Mouse (Mus musculus): ENCODE measurements around the gene Ikzf1. TPM values are rescaled to one million over a fixed set of nuclear protein-coding genes. Genes with fewer than 3 reads are reported as not detected.
A peak's percentile ranks its signal among the peaks of the same experiment; 100 is the strongest.

Ikzf1 gene
- polyA plus RNA-seq, 1 experiment from 2014 or later: 2.0 TPM

DNA sequence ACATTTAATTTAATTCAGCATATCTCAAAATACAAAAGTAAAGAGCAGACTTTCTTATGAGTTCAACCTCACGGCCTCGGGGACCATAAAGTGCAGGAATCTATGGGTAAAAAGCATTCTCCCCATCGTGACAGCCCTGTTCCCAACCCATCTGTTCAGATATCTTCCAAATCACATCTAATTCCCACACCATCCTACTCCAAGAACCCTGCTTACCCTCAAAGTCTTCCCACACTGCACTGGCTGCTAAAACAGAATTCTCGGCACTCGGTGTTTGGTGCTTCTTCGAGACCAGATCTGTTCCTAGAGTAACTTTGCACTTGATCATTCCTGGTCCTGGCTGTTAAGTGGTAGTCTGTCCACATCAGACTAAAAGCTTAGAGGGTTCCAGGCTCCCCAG lies 93.5 kb downstream of the Ikzf1 start:
- no peak overlapping the region for H3K4me3 ChIP-seq
- H3K4me1 ChIP-seq (replicated peaks): no peaks in the 10 kb centered on the region
- no peak overlapping the region for H3K27ac ChIP-seq
- WGBS: 96% methylated on average over 6 of the region's 6 CpGs
- H3K9me3 ChIP-seq: no peaks in the 10 kb centered on the region
- H3K36me3 ChIP-seq: no peaks in the 10 kb centered on the region
- no peak for DNase-seq (ENCODE audit: low spot score)
- H3K27me3 ChIP-seq (ENCODE audit: insufficient read depth, poor library complexity, severe bottlenecking): no peaks in the 10 kb centered on the region

DNA sequence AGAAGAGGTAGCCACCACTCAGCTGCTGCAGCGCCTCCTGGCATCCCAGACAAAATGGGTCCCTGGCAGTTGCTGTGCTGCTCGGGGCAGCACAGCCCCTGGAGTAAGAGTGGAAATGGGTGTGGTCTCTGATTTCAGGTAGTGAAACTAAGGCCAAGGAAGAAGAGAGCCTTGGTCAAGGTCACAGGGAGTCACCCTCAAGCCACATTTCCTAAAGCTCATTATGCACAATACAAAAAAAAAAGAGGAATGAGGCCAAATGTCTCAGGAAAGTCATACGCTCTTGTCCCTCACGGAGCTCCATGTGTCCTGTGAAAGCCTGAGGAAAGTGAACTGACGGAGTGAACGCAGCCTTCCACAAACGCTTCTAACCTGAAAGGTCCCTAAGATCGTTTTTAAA lies 96.9 kb downstream of the Ikzf1 start:
- no peak overlapping the region for H3K4me3 ChIP-seq
- 87% methylated on average over 8 of the region's 8 CpGs for WGBS
- no peaks in the 10 kb centered on the region for H3K4me1 ChIP-seq (replicated peaks)
- no peaks in the 10 kb centered on the region for H3K9me3 ChIP-seq
- H3K27me3 ChIP-seq (ENCODE audit: insufficient read depth, poor library complexity, severe bottlenecking): no peaks in the 10 kb centered on the region
- H3K27ac ChIP-seq: no peak overlapping the region
- no peaks in the 10 kb centered on the region for H3K36me3 ChIP-seq
- DNase-seq (ENCODE audit: low spot score): no peak

DNA sequence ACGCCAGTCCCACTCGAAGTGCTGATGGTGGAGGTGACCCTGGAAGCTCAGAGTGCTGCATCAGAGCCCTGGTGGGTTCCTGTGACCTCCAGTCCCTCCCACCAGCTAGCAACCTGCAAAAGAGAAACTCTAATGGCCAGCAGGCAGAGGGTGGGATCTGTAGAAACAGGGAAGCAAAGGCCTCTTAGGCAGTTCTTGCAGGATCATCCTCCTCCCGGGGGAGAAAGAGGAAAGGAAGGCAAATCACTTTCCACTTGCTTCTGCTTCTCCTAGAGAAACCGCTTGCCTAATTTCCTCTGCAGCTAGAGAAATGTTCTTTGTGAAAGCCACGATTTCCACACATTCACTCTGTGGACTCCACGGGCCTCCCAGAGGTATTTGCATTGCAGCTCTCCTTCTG lies 100.7 kb downstream of the Ikzf1 start:
- Histone ChIP-seq H3K27ac (no peak overlapping the region), H3K27me3 (ENCODE audit: insufficient read depth, poor library complexity, severe bottlenecking) (no peaks in the 10 kb centered on the region), H3K4me1 (replicated peaks) (no peaks in the 10 kb centered on the region), H3K36me3 (no peaks in the 10 kb centered on the region), H3K4me3 (no peak overlapping the region), H3K9me3 (no peaks in the 10 kb centered on the region)
- 78% methylated on average over 6 of the region's 6 CpGs for WGBS
- no peak for DNase-seq (ENCODE audit: low spot score)

DNA sequence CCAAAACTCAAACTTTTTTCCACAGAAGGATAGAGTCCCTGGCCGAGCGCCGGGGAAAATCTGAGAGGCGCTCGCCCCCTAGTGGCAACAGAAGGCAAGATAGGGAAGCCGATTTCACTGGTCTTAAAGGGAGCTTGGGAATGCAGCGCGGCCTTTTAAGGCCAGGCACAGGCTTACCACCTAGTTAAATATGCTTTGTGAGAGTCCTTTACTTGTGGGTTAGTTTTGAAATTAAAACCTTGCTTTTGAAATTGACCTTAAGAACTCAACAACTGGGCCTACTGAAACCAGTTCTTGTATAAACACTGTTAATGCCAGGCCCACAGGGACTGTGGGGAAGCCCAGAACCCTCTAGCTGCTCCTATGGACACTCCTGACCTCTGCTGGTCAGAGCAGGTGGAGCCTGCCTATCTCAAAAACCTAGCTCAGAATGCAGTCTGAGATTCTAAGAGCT lies 103.7 kb downstream of the Ikzf1 start:
- 0 out of 2 replicates have a peak overlapping the region, but pooled peaks have one; percentile 29 for H3K27ac ChIP-seq
- no peaks in the 10 kb centered on the region for H3K27me3 ChIP-seq (ENCODE audit: insufficient read depth, poor library complexity, severe bottlenecking)
- DNase-seq (ENCODE audit: low spot score): peak; percentile 83
- peak overlapping the region; percentile 25 for H3K4me3 ChIP-seq
- H3K36me3 ChIP-seq: no peaks in the 10 kb centered on the region
- H3K9me3 ChIP-seq: no peaks in the 10 kb centered on the region
- no peaks in the 10 kb centered on the region for H3K4me1 ChIP-seq (replicated peaks)
- WGBS: under 1% methylated on average over 8 of the region's 8 CpGs

DNA sequence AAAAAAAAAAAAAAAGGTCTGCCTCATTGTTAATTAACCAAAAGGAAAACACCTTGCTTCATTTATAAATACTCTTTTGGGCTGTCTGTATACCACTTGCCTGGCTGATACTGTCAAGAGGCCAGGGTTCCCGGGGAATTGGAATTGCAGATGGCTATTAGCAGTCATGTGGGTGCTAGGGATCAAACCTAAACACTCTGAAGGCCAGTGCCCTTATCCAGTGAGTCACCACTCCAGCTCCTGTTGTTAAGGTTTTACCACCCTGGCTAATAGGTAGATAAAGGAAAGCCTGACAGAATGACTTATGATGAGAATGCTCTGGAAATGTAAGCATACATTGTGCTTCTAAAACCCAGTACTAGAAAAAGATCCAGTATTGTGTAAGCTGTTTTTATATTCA lies 109.8 kb downstream of the Ikzf1 start:
- Histone ChIP-seq H3K4me3 (no peak overlapping the region), H3K9me3 (no peaks in the 10 kb centered on the region), H3K4me1 (replicated peaks) (no peaks in the 10 kb centered on the region), H3K36me3 (peaks cover 37% of the 10 kb centered on the region), H3K27me3 (ENCODE audit: insufficient read depth, poor library complexity, severe bottlenecking) (no peaks in the 10 kb centered on the region), H3K27ac (no peak overlapping the region)
- DNase-seq (ENCODE audit: low spot score): no peak
- WGBS: 96% methylated on average over 1 of the region's 1 CpGs

DNA sequence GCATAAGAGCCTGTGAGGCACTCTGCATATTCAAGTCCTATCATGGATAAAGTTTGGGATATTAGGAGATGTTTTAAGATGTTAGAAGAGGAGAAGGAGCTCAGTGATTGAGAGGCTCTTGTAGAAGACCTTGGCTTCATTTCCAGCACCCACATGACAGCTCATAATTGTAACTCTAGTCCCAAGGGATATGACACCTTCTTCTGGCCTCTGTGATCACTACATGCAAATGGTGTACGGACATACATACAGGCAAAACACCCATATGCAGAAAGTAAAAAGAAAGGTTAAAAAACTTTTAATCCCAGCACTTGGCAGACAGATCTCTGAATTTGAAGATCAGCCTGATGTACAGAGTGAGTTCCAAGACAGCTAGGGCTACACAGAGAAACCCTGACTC lies 113.9 kb downstream of the Ikzf1 start:
- H3K4me3 ChIP-seq: no peak overlapping the region
- no peaks in the 10 kb centered on the region for H3K9me3 ChIP-seq
- no peak overlapping the region for H3K27ac ChIP-seq
- WGBS: 97% methylated on average over 1 of the region's 1 CpGs
- H3K36me3 ChIP-seq: peaks cover 78% of the 10 kb centered on the region
- H3K27me3 ChIP-seq (ENCODE audit: insufficient read depth, poor library complexity, severe bottlenecking): no peaks in the 10 kb centered on the region
- no peak for DNase-seq (ENCODE audit: low spot score)
- H3K4me1 ChIP-seq (replicated peaks): no peaks in the 10 kb centered on the region

DNA sequence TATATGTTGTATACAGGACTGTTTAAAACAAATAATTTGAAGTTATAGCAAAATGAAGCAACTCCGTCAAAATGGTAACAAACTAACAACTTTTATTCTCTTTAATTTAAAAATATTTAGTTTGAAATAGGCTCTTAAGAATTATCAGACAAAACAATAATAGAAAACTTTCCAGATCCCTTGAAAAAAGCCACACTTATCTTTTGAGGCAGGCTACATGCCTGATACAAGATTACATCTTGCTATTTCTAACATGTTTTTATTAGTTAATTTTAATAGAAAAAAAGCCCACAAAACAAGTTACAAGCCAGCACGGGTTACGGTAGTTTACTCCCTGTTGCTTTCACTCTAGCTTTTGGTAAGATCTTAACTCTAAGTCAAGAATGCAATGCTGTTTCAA lies 115.5 kb downstream of the Ikzf1 start:
- no peak for DNase-seq (ENCODE audit: low spot score)
- no peaks in the 10 kb centered on the region for H3K27me3 ChIP-seq (ENCODE audit: insufficient read depth, poor library complexity, severe bottlenecking)
- no peaks in the 10 kb centered on the region for H3K9me3 ChIP-seq
- no peak overlapping the region for H3K4me3 ChIP-seq
- H3K4me1 ChIP-seq (replicated peaks): no peaks in the 10 kb centered on the region
- peaks cover 94% of the 10 kb centered on the region for H3K36me3 ChIP-seq
- 96% methylated on average over 3 of the region's 3 CpGs for WGBS
- H3K27ac ChIP-seq: no peak overlapping the region

DNA sequence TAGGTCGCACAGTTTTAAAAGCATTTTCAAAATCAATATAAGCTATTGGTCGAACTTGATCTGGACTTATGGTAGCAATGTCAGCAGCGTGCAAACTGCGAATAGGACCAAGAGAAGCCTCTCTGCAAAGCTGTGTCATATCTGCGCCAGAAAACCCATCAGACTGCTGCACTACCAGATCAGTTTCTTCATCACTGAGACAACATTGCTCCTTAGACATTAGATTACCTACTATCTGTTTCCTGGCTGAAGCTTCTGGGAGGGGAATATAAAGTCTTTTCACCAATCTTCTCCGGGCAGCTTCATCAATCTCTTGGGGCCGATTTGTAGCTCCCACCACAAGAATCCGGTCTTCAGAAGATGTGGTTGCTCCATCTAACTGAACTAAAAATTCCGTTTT lies 116.3 kb downstream of the Ikzf1 start:
- peaks cover 100% of the 10 kb centered on the region for H3K36me3 ChIP-seq

DNA sequence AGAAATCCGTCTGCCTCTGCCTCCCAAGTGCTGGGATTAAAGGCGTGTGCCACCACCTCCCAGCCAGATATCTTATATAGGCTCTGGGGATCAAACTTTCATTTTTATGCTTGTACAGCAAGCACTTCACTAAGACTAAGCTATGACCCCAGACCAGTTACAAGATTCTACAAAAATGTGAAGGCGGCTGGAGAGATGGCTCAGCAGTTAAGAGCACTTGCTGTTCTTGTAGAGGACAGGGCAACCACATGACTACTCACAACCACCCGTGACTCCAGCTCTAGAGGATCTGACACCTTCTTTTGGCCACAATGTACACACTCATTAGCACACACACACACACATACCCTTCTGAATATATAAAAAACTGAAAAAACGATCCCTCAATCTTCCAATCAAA lies 119.6 kb downstream of the Ikzf1 start:
- no peak for DNase-seq (ENCODE audit: low spot score)
- Histone ChIP-seq H3K27ac (no peak overlapping the region), H3K36me3 (peaks cover 74% of the 10 kb centered on the region), H3K4me3 (no peak overlapping the region), H3K9me3 (no peaks in the 10 kb centered on the region), H3K4me1 (replicated peaks) (peaks cover 23% of the 10 kb centered on the region), H3K27me3 (ENCODE audit: insufficient read depth, poor library complexity, severe bottlenecking) (no peaks in the 10 kb centered on the region)
- 92% methylated on average over 5 of the region's 5 CpGs for whole genome bisulfite sequencing

More for the DNA sequence above, 116.3 kb downstream of the Ikzf1 start:
- no peak overlapping the region for H3K4me3 ChIP-seq
- DNase-seq (ENCODE audit: low spot score): no peak
- no peaks in the 10 kb centered on the region for H3K4me1 ChIP-seq (replicated peaks)
- no peak overlapping the region for H3K27ac ChIP-seq
- 96% methylated on average over 9 of the region's 9 CpGs for WGBS
- no peaks in the 10 kb centered on the region for H3K9me3 ChIP-seq
- H3K27me3 ChIP-seq (ENCODE audit: insufficient read depth, poor library complexity, severe bottlenecking): no peaks in the 10 kb centered on the region

DNA sequence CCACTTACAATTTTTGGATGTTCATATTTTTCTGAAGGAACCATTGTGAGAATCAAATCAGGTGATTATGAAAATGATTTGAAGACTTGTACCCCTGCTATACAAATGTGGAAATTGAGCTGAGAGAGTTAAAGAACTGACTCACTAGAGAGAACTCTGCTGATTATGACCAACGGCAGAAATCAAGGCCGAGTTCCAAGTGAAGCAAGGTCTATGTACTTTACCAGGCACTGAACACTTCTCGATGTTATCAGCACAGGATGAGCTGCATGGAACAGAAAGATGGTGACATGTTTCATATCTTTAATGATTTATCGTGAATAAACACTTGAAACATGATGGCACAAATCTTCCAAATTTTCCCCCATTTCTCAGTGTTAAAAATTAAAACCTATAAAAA lies 121.1 kb downstream of the Ikzf1 start:
- Histone ChIP-seq H3K9me3 (no peaks in the 10 kb centered on the region), H3K27ac (no peak overlapping the region), H3K4me1 (replicated peaks) (peaks cover 36% of the 10 kb centered on the region), H3K27me3 (ENCODE audit: insufficient read depth, poor library complexity, severe bottlenecking) (no peaks in the 10 kb centered on the region), H3K4me3 (no peak overlapping the region), H3K36me3 (peaks cover 59% of the 10 kb centered on the region)
- no peak for DNase-seq (ENCODE audit: low spot score)
- 93% methylated on average over 4 of the region's 4 CpGs for WGBS

DNA sequence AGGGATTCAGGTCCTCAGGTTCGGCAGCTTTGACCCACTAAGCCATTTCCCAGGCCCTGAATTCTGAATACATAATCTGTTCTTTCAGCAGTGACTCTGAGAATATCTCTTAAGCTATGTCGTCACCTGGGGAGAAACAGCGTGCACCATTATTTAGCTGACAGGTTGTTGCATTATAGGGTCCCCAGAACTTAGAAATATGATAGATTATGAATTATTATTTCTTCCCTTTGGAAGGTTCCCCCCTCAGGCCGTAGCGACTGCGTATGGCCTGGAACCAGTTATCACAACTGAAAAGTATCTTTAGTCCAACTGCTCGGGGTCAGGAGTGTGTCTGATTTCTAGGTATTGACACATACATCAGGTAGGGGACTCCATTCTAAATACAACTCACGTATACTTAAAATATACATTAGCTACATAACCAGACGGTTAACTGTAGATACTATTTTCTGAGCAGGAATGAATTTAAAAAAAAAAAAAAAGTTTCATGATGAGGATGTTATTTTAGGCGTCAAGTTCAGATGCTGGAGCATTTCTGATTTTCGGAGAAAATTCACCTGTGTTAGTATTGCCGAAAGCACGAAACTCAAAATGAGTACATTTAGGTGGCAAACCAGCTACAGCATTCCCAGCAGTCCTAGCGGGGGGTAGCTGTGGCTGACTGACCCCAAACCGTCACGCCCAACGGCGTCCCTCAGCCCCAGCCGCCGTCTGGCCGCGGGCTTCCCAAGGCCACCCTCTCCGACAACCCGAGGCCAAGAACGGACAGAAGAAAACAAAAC lies 123.4 kb downstream of the Ikzf1 start:
- Histone ChIP-seq H3K36me3 (peaks cover 36% of the 10 kb centered on the region), H3K4me1 (replicated peaks) (peaks cover 50% of the 10 kb centered on the region), H3K4me3 (peak overlapping the region; percentile 69), H3K27me3 (ENCODE audit: insufficient read depth, poor library complexity, severe bottlenecking) (no peaks in the 10 kb centered on the region), H3K27ac (peak overlapping the region; percentile 99), H3K9me3 (no peaks in the 10 kb centered on the region)
- no peak for DNase-seq (ENCODE audit: low spot score)
- 14% methylated on average over 25 of the region's 25 CpGs for WGBS

DNA sequence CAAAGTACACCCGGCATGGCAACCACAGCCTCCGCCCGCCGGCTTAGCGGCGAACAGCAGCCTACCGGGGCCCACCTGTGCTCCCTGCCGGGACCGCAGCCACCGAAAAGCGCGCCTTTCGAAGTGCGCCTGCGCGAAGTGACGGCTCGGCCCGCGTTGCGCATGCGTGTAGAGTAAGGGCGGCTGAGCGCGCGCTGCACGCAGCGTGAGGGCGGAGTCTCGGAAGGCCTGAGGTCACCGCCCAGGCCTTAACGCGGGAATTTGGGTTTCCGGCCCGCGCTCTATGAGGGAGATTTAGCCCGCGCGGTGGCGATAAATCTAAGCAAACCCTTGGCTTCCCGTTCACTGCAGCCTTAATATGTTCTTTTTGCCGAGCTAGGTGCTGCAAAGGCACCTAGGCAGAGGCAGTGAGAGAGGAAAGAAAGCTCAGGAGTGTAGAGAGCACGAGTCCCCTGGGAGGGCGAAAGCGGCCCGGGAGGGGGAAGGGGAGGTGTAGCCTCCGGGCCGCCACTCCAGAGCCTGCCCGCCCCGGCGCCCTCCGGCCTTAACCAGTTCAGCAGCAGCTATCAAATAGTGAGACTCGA lies 124.1 kb downstream of the Ikzf1 start, which contains the start of gene Fignl1:
TSS of gene Fignl1 (minus strand) at position 143 of the 584 bp plus-strand sequence.
- Histone ChIP-seq H3K27me3 (ENCODE audit: insufficient read depth, poor library complexity, severe bottlenecking) (no peaks in the 10 kb centered on the region), H3K9me3 (no peaks in the 10 kb centered on the region), H3K4me3 (peak within 1 kb of the TSS; percentile 69), H3K36me3 (peaks cover 29% of the 10 kb centered on the region), H3K4me1 (replicated peaks) (peaks cover 50% of the 10 kb centered on the region), H3K27ac (peak within 1 kb of the TSS; percentile 99)
- DNase-seq (ENCODE audit: low spot score): peak; percentile 99
- under 1% methylated on average over 53 of the region's 53 CpGs for WGBS

DNA sequence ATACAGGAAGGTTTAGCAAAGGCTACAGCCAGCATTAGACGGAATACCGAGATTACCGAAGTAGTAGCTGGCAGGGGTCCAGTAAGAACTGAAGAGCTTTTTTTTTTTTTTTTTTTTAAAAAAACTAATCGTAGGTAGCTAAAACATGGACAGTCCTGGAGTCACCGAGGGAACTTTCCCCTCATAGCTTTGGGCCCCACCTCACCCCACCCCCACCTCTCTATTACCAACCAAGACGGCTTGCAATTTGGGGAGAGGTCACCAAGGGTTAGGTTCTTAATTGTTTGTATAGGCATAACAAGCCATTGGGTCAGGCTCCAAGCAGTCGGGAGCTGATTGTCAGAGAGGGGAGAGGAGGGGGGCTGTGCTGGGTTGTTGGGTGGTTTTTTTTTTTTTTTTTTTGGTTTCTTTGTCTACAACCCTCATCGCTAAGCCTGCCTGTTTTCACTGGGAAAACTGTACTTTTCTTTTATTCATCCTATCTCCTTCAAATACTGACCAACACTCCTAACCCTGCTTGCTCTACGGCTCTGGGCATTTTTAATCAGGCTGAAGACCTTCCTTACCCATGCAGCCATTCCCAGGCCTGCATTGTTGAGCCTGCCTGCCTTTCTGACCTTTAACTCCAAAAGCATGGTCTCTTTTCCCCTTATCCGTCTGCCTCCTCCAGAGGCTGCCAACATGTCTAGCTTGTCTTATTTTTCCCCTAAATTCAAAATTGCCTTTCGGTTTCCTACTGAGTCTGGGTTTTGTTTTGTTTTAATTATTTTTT lies 124.8 kb downstream of the Ikzf1 start:
- H3K36me3 ChIP-seq: peaks cover 22% of the 10 kb centered on the region
- H3K27me3 ChIP-seq (ENCODE audit: insufficient read depth, poor library complexity, severe bottlenecking): no peaks in the 10 kb centered on the region
- H3K4me3 ChIP-seq: peak overlapping the region; percentile 69
- H3K4me1 ChIP-seq (replicated peaks): peaks cover 50% of the 10 kb centered on the region
- H3K27ac ChIP-seq: peak overlapping the region; percentile 99
- under 1% methylated on average over 11 of the region's 11 CpGs for WGBS
- no peaks in the 10 kb centered on the region for H3K9me3 ChIP-seq
- peak; percentile 80 for DNase-seq (ENCODE audit: low spot score)
